Mouse (Mus musculus) heart, postnatal 14 days (tissue): ENCODE measurements around the gene Donson. TPM values are rescaled to one million over a fixed set of nuclear protein-coding genes. Genes with fewer than 3 reads are reported as not detected.
A peak's percentile ranks its signal among the peaks of the same experiment; 100 is the strongest.

Source experiments
- DNase-seq, 2 experiments: peaks; one replicate each; pipeline ENCODE4 v3.0.0; 2021 to 2022
- intact Hi-C: fragments of 180-260 bp; cut with DNase I; formaldehyde crosslinking; loops from one replicate; pipeline ENCODE4 v1.15.1; 2025
- total RNA-seq, 2 experiments: library from RNA; stranded (reverse); gene quantifications; 2 replicates each; pipeline ENCODE4 v1.2.3; 2021

Donson gene
- total RNA-seq, 2 experiments from 2014 or later: 3.3 to 6.4 TPM

GRCm38 (mm10) chr16:91695108-91695755, 6.7 kb upstream of the Donson start:
- intact Hi-C loops: loop anchor here (2.0 to 5.0 kb wide), 2 partner anchors 192 to 222 kb away; no protein-coding TSS in a partner anchor
- DNase-seq: no peak

GRCm38 (mm10) chr16:91694455-91695084, 6.0 kb upstream of the Donson start:
- peak; percentile 79 to 88 for DNase-seq
- intact Hi-C loops: loop anchor here (2.0 to 5.0 kb wide), 3 partner anchors 33 to 222 kb away; partner anchors contain the start of genes Cryzl1 and Itsn1

- no peak for DNase-seq
- intact Hi-C loops: loop anchor here (5.0 kb wide), 1 partner anchor 38 kb away; the partner anchor contains the start of genes Cryzl1 and Itsn1
Measured at GRCm38 (mm10) chr16:91689791-91690190, 1.2 kb upstream of the Donson start.

- DNase-seq: no peak
- intact Hi-C loops: no loop called here
Measured at GRCm38 (mm10) chr16:91688023-91688618, 449 bp downstream of the Donson start.

GRCm38 (mm10) chr16:91686369-91686768, 2.2 kb downstream of the Donson start:
- intact Hi-C loops: no loop called here

GRCm38 (mm10) chr16:91685526-91685925, 3.0 kb downstream of the Donson start:
- intact Hi-C loops: no loop called here
- no peak for DNase-seq

More at GRCm38 (mm10) chr16:91686369-91686768, 2.2 kb downstream of the Donson start:
- DNase-seq: no peak

- DNase-seq: no peak
- intact Hi-C loops: no loop called here
Measured at GRCm38 (mm10) chr16:91680656-91681055, 7.9 kb downstream of the Donson start.

- no peak for DNase-seq
- intact Hi-C loops: loop anchor here (2.0 kb wide), 1 partner anchor 16 kb away; no protein-coding TSS in a partner anchor
Measured at GRCm38 (mm10) chr16:91678147-91678911, 10.2 kb downstream of the Donson start.

GRCm38 (mm10) chr16:91674500-91674899, 14.1 kb downstream of the Donson start:
- DNase-seq: no peak
- intact Hi-C loops: no loop called here

GRCm38 (mm10) chr16:91663795-91664194, 24.8 kb downstream of the Donson start:
- intact Hi-C loops: loop anchor here (2.0 kb wide), 1 partner anchor 15 kb away; no protein-coding TSS in a partner anchor
- no peak for DNase-seq

- DNase-seq: no peak
- intact Hi-C loops: loop anchor here (2.0 kb wide), 1 partner anchor 16 kb away; no protein-coding TSS in a partner anchor
Measured at GRCm38 (mm10) chr16:91662336-91662735, 26.2 kb downstream of the Donson start.

- intact Hi-C loops: no loop called here
- DNase-seq: no peak
Measured at GRCm38 (mm10) chr16:91661397-91661796, 27.2 kb downstream of the Donson start.

- intact Hi-C loops: no loop called here
- no peak for DNase-seq
Measured at GRCm38 (mm10) chr16:91659798-91660197, 28.8 kb downstream of the Donson start.

- intact Hi-C loops: no loop called here
- no peak for DNase-seq
Measured at GRCm38 (mm10) chr16:91658471-91658870, 30.1 kb downstream of the Donson start.

GRCm38 (mm10) chr16:91657285-91657684, 31.3 kb downstream of the Donson start:
- DNase-seq: no peak
- intact Hi-C loops: no loop called here

GRCm38 (mm10) chr16:91655285-91655684, 33.3 kb downstream of the Donson start:
- DNase-seq: no peak
- intact Hi-C loops: no loop called here

- intact Hi-C loops: no loop called here
- DNase-seq: no peak
Measured at GRCm38 (mm10) chr16:91652191-91652590, 36.4 kb downstream of the Donson start.

- DNase-seq: no peak
- intact Hi-C loops: loop anchor here (10.0 kb wide), 1 partner anchor 275 kb away; the partner anchor contains the start of gene Ifnar2
Measured at GRCm38 (mm10) chr16:91649781-91650180, 38.8 kb downstream of the Donson start.

GRCm38 (mm10) chr16:91649246-91649645, 39.3 kb downstream of the Donson start:
- intact Hi-C loops: loop anchor here (10.0 kb wide), 1 partner anchor 274 kb away; the partner anchor contains the start of gene Ifnar2
- DNase-seq: no peak

- intact Hi-C loops: loop anchor here (10.0 kb wide), 1 partner anchor 273 kb away; the partner anchor contains the start of gene Ifnar2
- DNase-seq: peak; percentile 86 to 88
Measured at GRCm38 (mm10) chr16:91648220-91648550, 40.4 kb downstream of the Donson start.
